Mouse (Mus musculus) thymus, postnatal 25 days (tissue): ENCODE measurements around the gene Parvg.

ENCODE experiments used
- DNase-seq: peaks from one replicate; pipeline ENCODE4 v3.0.0; 2022

The Parvg gene

DNA sequence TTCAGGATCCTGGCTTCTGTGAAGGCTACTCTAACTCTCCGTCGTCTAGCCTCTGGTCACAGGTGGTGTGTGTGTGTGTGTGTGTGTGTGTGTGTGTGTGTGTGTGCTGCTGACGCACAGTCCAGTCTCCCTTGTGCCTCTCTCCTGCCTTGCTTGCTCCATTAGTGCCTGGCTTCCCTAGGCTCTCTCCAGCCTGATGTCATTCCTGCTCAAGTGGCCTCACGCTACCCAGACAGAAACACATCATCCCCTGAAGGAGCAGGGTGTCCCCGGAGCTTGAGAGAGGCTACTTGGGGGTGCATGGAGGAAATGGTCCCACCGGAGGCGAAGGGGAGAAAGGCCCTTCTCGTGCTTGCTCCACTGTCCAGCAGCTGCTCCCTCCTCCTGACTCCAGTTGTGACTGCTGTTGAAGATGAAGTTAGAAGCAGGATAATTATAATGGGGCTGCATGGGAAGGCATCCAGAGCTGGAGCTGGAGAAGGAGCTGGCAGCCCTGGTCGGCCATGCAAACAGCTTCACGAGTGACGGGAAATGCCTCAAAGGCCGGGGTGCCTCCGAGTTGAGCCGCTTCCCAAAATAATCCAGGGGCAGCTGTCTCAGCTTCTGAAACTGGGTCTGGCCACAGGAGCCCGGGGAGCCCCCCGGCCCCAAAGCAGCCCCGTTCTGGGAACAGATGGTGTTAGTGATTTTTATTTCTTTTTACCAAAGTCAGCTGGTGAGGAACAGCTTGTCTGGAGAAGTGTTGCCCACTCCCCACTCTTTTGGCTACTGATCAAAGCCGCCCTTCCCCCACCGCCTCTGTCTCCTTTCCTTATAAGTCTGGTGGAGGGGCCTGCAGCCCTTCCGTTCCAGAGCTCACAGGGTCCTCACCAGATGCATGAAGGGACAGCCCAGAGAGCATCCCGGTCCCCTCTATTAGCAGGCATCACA lies 28.4 kb downstream of the Parvg start:
- DNase-seq: no peak

- peak; percentile 44 for DNase-seq
Measured at GRCm38 (mm10) chr15:84355081-84355480, 31.3 kb downstream of the Parvg start.

DNA sequence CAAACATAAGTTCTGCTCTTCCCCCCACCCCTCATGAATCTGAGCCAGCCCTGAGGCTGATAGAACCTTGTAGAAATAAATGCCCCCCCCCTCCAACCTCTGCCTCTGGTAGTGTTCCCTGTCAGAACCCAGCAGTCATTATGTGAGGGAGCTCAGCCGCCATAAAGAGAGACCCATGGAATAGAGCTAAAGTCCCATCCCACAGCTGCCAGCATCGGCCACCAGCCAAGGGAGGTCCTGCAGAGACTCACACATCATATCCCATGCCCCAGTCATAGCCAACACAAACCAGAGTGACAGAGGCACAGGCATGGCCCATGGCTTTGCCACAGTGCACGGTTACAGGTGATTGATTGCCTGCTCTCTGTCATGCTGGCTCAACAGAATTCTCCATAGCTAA lies 40.9 kb downstream of the Parvg start:
- no peak for DNase-seq

DNA sequence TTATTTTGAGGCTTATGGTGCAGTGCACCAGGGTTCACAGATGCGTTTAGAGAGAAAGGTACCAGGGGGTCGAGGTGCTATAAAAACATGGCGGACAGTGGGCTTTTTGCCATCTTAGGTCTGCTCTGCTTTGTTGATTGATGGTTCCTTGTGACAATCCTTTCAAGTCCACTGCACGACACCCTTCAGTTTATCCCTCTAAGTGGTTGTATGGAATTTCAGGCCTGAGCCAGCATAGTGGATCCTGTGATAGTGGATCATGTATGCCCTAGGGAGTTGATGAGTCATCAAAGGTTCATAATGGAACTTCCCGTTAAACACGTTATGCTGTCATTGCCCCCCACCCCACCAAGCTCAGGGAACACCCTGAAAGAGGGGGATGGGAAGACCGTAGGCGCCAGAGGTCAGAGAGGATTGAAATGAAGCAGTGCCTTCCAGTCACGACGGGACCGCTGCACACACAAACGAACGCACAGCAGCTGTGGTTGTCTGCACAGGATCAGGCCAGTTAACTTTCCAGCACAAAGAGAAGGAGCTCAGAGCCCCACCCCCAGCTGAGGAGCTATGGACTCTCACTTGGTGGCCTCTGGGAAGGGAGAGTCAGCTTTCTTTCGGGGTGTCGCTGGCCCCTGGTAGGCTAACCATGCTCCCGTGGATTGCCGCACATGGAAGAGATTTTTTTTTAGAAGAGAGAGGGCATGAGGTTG lies 42.0 kb downstream of the Parvg start:
- DNase-seq: no peak

DNA sequence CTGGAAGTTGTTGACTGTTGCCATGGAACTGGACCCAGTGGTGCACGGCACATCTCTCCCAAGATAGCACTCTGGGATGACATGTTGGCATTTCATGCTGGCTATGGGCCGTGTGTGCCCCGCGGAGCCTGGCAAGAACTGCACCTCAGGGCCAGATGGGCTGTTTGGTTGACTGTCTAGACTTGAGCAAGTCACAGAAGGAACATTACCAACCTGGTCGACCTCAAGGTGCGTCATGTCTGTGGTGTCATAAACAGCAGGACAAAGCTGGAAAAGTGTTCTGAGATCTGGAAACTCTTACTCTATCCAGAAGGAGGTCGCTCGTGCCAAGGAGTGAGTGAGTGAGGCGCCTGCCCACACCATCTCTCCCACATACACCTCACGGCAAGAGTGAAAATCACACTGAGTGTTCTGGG lies 42.8 kb downstream of the Parvg start:
- no peak for DNase-seq

DNA sequence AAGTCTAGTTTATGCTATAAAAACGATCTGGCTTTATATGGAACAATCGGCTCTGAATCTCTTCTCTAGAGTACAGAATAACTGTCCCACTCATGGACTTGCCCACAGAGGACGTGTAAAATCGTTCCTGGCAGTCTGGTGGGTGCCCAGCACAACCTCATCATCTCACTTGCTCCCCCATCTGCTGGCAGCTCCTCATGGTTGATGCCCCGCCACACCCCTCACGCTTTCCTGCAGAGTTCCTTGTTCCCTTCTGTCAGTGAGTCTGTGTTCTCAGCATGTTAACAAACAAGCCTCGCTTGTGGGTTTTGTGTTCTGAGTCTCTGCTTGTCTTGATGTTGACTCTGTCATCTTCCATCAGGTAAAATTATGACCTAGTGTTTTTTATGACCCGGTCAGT lies 43.6 kb downstream of the Parvg start:
- DNase-seq: no peak

DNA sequence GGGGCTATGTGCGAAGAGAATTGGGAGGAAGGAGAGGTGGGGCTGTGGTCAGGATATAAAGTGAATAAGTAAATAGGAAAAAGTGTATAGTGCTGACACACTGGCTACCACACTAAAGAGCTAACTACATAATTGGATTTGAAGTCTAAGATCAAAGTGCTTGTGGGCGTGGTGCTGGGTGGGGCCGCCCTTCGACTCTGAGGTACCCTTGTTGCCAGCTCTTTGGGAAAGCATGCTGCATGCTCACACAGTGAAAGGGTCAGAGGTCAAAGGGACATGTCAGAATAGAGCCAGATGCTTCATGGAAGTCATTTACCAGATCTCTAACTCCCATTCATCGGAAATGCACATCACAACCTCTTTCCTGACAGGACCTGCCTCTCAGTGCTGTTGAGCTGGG lies 49.0 kb downstream of the Parvg start:
- DNase-seq: no peak

- DNase-seq: no peak
Measured at GRCm38 (mm10) chr15:84378734-84379133, 54.9 kb downstream of the Parvg start.

DNA sequence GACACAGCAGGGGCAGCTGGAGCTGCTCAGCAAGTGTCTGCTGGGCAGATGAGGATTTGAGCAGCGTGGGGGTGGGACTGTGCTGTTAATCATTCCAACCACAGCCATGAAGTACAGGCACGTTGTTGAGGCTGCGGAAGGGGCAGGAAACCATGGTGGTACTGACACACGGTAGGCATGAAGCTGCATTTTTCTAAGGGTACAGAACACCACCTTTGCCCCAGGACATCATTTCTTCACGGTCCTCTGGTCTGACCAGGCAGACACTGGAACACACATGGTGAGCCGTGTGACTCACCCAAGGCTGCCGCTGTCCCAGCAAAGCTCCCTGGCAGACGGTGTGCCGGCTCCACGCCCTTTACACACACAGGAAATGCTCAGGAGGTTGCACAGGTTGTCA lies 56.4 kb downstream of the Parvg start:
- no peak for DNase-seq

GRCm38 (mm10) chr15:84384066-84384465 lies 60.2 kb downstream of the Parvg start:
- DNase-seq: peak; percentile 78

DNA sequence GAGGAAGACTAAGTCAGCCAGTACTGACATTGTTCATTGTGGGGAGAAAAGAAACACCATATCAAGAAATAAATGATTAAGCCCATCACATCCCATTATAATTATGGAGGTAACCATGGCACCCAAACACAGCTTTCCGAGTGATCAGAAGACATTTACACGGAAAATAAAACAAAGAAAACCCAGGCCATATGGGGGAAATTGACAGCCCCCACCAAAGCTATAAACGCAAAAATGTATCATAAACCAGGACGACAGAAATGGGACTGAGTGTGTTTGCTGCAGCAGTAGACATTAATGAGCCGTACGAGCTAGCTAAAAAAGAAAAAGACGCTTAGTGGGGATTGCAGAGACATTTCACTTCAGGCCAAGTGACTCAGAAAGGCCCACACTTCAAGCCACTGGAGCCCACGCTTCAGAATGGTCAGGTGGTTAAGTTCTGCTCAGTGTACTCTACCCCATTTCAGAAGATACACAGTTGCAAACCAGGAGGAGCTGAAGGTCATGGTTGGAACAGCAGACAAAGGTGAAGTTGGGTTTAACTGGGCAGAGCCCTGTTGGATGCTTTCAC lies 62.3 kb downstream of the Parvg start:
- DNase-seq: no peak

- peak; percentile 63 for DNase-seq
Measured at GRCm38 (mm10) chr15:84388698-84389131, 64.9 kb downstream of the Parvg start.

GRCm38 (mm10) chr15:84392131-84392530 lies 68.3 kb downstream of the Parvg start:
- DNase-seq: no peak
